In genomic region chr8:106060521-106060920, GRCm38 (mm10) we compare ENCODE assay signal across 8 mouse cellular contexts. TPM values are rescaled to one million over a fixed set of nuclear protein-coding genes. Genes with fewer than 3 reads are reported as not detected.
A peak's percentile ranks its signal among the peaks of the same experiment; 100 is the strongest.
DNase-seq lines count a peak whose midpoint lies in the region; ATAC-seq and TF ChIP-seq lines count a peak whose summit lies in the region.

No protein-coding gene starts in this region.

- TF ChIP-seq EP300 in lung, postnatal 0 days (IDR thresholded peaks at IDR 0.05) = no peak

- H3K27ac ChIP-seq in lung, postnatal 0 days (ENCODE audit: low read length) = peak overlapping the region; percentile 94
- no peak overlapping the region for H3K27ac ChIP-seq in embryonic facial prominence, embryonic 11.5 days (replicated peaks; ENCODE audit: low read depth, low read length)
- H3K27ac ChIP-seq in intestine, embryonic 15.5 days = no peak overlapping the region
- H3K27ac ChIP-seq in neural tube, embryonic 13.5 days (replicated peaks) = no peak overlapping the region

- under 1% methylated on average over 3 of the region's 3 CpGs for WGBS in lung, postnatal 0 days
- WGBS in embryonic facial prominence, embryonic 11.5 days = 7% methylated on average over 3 of the region's 3 CpGs
- WGBS in intestine, embryonic 15.5 days = 3% methylated on average over 3 of the region's 3 CpGs
- WGBS in neural tube, embryonic 13.5 days = 7% methylated on average over 3 of the region's 3 CpGs

- ATAC-seq in lung, postnatal 0 days = no peak
- ATAC-seq in embryonic facial prominence, embryonic 11.5 days (replicated peaks; ENCODE audit: insufficient number of reproducible peaks, low FRiP score, low TSS enrichment, low read depth) = no peak
- no peak for ATAC-seq in intestine, embryonic 15.5 days
- ATAC-seq in neural tube, embryonic 13.5 days (ENCODE audit: low read depth) = no peak

- H3K4me1 ChIP-seq in lung, postnatal 0 days (ENCODE audit: insufficient read depth, low read depth, low read length) = peaks cover 10% of the 10 kb centered on the region; the same call in 1 of the 2 replicates
- H3K4me1 ChIP-seq in embryonic facial prominence, embryonic 11.5 days (ENCODE audit: control insufficient read depth, insufficient read depth, low read length) = no peaks in the 10 kb centered on the region
- H3K4me1 ChIP-seq in intestine, embryonic 15.5 days (replicated peaks) = peaks cover 12% of the 10 kb centered on the region
- peaks cover 42% of the 10 kb centered on the region for H3K4me1 ChIP-seq in neural tube, embryonic 13.5 days (replicated peaks)

- H3K27me3 ChIP-seq in lung, postnatal 0 days (replicated peaks; ENCODE audit: insufficient read depth, low read length) = no peaks in the 10 kb centered on the region
- H3K27me3 ChIP-seq in embryonic facial prominence, embryonic 11.5 days (ENCODE audit: control insufficient read depth, insufficient read depth, low read length) = no peaks in the 10 kb centered on the region
- H3K27me3 ChIP-seq in intestine, embryonic 15.5 days (replicated peaks) = no peaks in the 10 kb centered on the region
- no peaks in the 10 kb centered on the region for H3K27me3 ChIP-seq in neural tube, embryonic 13.5 days

- DNase-seq in lung, postnatal 0 days (ENCODE audit: low spot score) = peak; percentile 26
- DNase-seq in lung, postnatal 25 days (ENCODE audit: low spot score) = no peak
- no peak for DNase-seq in embryonic facial prominence, embryonic 11.5 days (ENCODE audit: low spot score)
- DNase-seq in layer of hippocampus, adult 18-20 months (ENCODE audit: low spot score in 2 of 2) = no peak
- no peak for DNase-seq in urinary bladder, postnatal 36 days (ENCODE audit: low spot score in 2 of 2)
- no peak for DNase-seq in cerebellum, postnatal 10 days

- TF ChIP-seq CTCF in lung, postnatal 0 days (IDR thresholded peaks at IDR 0.05) = no peak

- peak overlapping the region; percentile 71 for H3K4me2 ChIP-seq in lung, postnatal 0 days (replicated peaks; ENCODE audit: low read depth, low read length)
- H3K4me2 ChIP-seq in embryonic facial prominence, embryonic 11.5 days (ENCODE audit: low read depth, low read length) = peak overlapping the region; percentile 37
- H3K4me2 ChIP-seq in intestine, embryonic 15.5 days (replicated peaks) = peak overlapping the region; percentile 47
- peak overlapping the region; percentile 78 for H3K4me2 ChIP-seq in neural tube, embryonic 13.5 days

- peak overlapping the region; percentile 86 for H3K4me3 ChIP-seq in lung, postnatal 0 days (ENCODE audit: low read depth, low read length)
- H3K4me3 ChIP-seq in embryonic facial prominence, embryonic 11.5 days (ENCODE audit: low read depth, low read length) = peak overlapping the region; percentile 83
- peak overlapping the region; percentile 79 for H3K4me3 ChIP-seq in intestine, embryonic 15.5 days (replicated peaks)
- peak overlapping the region; percentile 91 for H3K4me3 ChIP-seq in neural tube, embryonic 13.5 days

- H3K9me3 ChIP-seq in lung, postnatal 0 days (ENCODE audit: low read length) = no peaks in the 10 kb centered on the region
- no peaks in the 10 kb centered on the region for H3K9me3 ChIP-seq in embryonic facial prominence, embryonic 11.5 days (replicated peaks; ENCODE audit: control insufficient read depth, low read length)
- H3K9me3 ChIP-seq in intestine, embryonic 15.5 days = no peaks in the 10 kb centered on the region
- no peaks in the 10 kb centered on the region for H3K9me3 ChIP-seq in neural tube, embryonic 13.5 days

- H3K36me3 ChIP-seq in lung, postnatal 0 days (ENCODE audit: insufficient read depth, low read length) = no peaks in the 10 kb centered on the region
- no peaks in the 10 kb centered on the region for H3K36me3 ChIP-seq in embryonic facial prominence, embryonic 11.5 days (replicated peaks; ENCODE audit: control insufficient read depth, insufficient read depth, low read depth, low read length)
- no peaks in the 10 kb centered on the region for H3K36me3 ChIP-seq in intestine, embryonic 15.5 days
- no peaks in the 10 kb centered on the region for H3K36me3 ChIP-seq in neural tube, embryonic 13.5 days

- H3K9ac ChIP-seq in lung, postnatal 0 days (replicated peaks; ENCODE audit: low read depth) = peak overlapping the region; percentile 78
- H3K9ac ChIP-seq in embryonic facial prominence, embryonic 11.5 days (replicated peaks; ENCODE audit: low read length) = no peak overlapping the region
- H3K9ac ChIP-seq in intestine, embryonic 15.5 days = 0 out of 2 replicates have a peak overlapping the region, but pooled peaks have one; percentile 87
- H3K9ac ChIP-seq in neural tube, embryonic 13.5 days = peak overlapping the region; percentile 86; the same call in 1 of the 2 replicates

RNA-seq across cellular contexts. Expression of gene Nfatc3, which starts 1.9 kb away (rescaled TPM):
- polyA plus RNA-seq in lung, postnatal 0 days (2015; fragmentation: Nextera tagmentation; extraction: Ambion mirVana) = 3.4 and 4.2 TPM in 2 replicates
- 5.1 and 5.4 TPM in 2 replicates for polyA plus RNA-seq in embryonic facial prominence, embryonic 11.5 days (2014; fragmentation: Nextera tagmentation; extraction: Ambion mirVana)
- polyA plus RNA-seq in intestine, embryonic 15.5 days (2015; fragmentation: Nextera tagmentation; extraction: Ambion mirVana) = 6.0 and 6.2 TPM in 2 replicates
- 4.1 and 4.2 TPM in 2 replicates for polyA plus RNA-seq in neural tube, embryonic 13.5 days (2015; fragmentation: Nextera tagmentation; extraction: Ambion mirVana)
- 10 to 100 TPM; 10.9 to 12.0 TPM for total RNA-seq in layer of hippocampus, adult 18-20 months (2021)

RNA-seq across cellular contexts. Expression of gene Ddx28, which starts 48.8 kb away (rescaled TPM):
- 10.5 and 11.4 TPM in 2 replicates for polyA plus RNA-seq in lung, postnatal 0 days (2015; fragmentation: Nextera tagmentation; extraction: Ambion mirVana)
- 18.7 and 20.5 TPM in 2 replicates for polyA plus RNA-seq in embryonic facial prominence, embryonic 11.5 days (2014; fragmentation: Nextera tagmentation; extraction: Ambion mirVana)
- 14.2 and 15.5 TPM in 2 replicates for polyA plus RNA-seq in intestine, embryonic 15.5 days (2015; fragmentation: Nextera tagmentation; extraction: Ambion mirVana)
- 20.7 and 22.2 TPM in 2 replicates for polyA plus RNA-seq in neural tube, embryonic 13.5 days (2015; fragmentation: Nextera tagmentation; extraction: Ambion mirVana)
- total RNA-seq in layer of hippocampus, adult 18-20 months (2021) = 10 to 100 TPM; 14.3 to 15.4 TPM

RNA-seq across cellular contexts. Expression of gene Dpep2nb, which starts 54.7 kb away (rescaled TPM):
- 0.12 TPM in 1 of 2 replicates, not detected in the other for polyA plus RNA-seq in lung, postnatal 0 days (2015; fragmentation: Nextera tagmentation; extraction: Ambion mirVana)
- not detected in 2 replicates for polyA plus RNA-seq in embryonic facial prominence, embryonic 11.5 days (2014; fragmentation: Nextera tagmentation; extraction: Ambion mirVana)
- not detected in 2 replicates for polyA plus RNA-seq in intestine, embryonic 15.5 days (2015; fragmentation: Nextera tagmentation; extraction: Ambion mirVana)
- polyA plus RNA-seq in neural tube, embryonic 13.5 days (2015; fragmentation: Nextera tagmentation; extraction: Ambion mirVana) = 0.24 TPM in 1 of 2 replicates, not detected in the other
- not detected for total RNA-seq in layer of hippocampus, adult 18-20 months (2021)
